Mouse (Mus musculus) myocyte (in vitro differentiated cells): ENCODE data around the gene Fbxo48. TPM values are rescaled to one million over a fixed set of nuclear protein-coding genes. Genes with fewer than 3 reads are reported as not detected.

Experiments
- H3K27me3 ChIP-seq: one replicate; pipeline ENCODE4 v1.6.1; 2011; ENCODE audit not compliant: control insufficient read depth, insufficient read depth, insufficient read length
- H3K36me3 ChIP-seq: one replicate; pipeline ENCODE4 v1.6.1; 2011; ENCODE audit not compliant: control insufficient read depth, insufficient read depth
- H3K4me2 ChIP-seq: one replicate; pipeline ENCODE4 v1.6.1; 2011; ENCODE audit warnings: low read depth, control low read depth
- H3K4me3 ChIP-seq: one replicate; pipeline ENCODE4 v1.5.1; 2011; ENCODE audit warnings: mild to moderate bottlenecking, control low read depth, moderate library complexity
- H3K79me2 ChIP-seq: one replicate; pipeline ENCODE4 v1.6.1; 2011; ENCODE audit not compliant: control insufficient read depth, insufficient read depth
- H3ac ChIP-seq: one replicate; pipeline ENCODE4 v1.6.1; 2011; ENCODE audit not compliant: control insufficient read depth, insufficient read length
- CEBPB ChIP-seq: IDR thresholded peaks from 2 replicates; pipeline ENCODE4 v1.6.1; 2011; ENCODE audit warnings: mild to moderate bottlenecking, moderate library complexity; ENCODE audit not compliant: poor library complexity, insufficient read depth, severe bottlenecking
- E2F4 ChIP-seq: IDR thresholded peaks from one replicate; pipeline ENCODE4 v1.6.1; 2011; ENCODE audit warnings: mild to moderate bottlenecking, control low read depth, moderate library complexity; ENCODE audit not compliant: insufficient read depth
- MAX ChIP-seq: IDR thresholded peaks from one replicate; pipeline ENCODE4 v1.6.1; 2011; ENCODE audit warnings: low read depth, mild to moderate bottlenecking, control low read depth
- MYOD1 ChIP-seq, 3 experiments: IDR thresholded peaks; one replicate each; pipeline ENCODE4 v1.6.1; 2011; ENCODE audit warnings: control low read depth in 2 of 3, low read depth in 2 of 3, mild to moderate bottlenecking in 2 of 3, moderate library complexity in 1 of 3; ENCODE audit not compliant: insufficient read length in 2 of 3, control insufficient read depth in 1 of 3
- MYOG ChIP-seq, 3 experiments: IDR thresholded peaks; one replicate each; pipeline ENCODE4 v1.6.1; 2011; ENCODE audit warnings: control low read depth in 2 of 3, low read depth in 2 of 3, mild to moderate bottlenecking in 2 of 3; ENCODE audit not compliant: insufficient read length in 2 of 3, control insufficient read depth in 1 of 3, insufficient read depth in 1 of 3
- POLR2A ChIP-seq: IDR thresholded peaks from one replicate; pipeline ENCODE4 v1.6.1; 2011; ENCODE audit warnings: low read depth, mild to moderate bottlenecking, control low read depth, moderate library complexity; ENCODE audit not compliant: insufficient read length
- POLR2AphosphoS2 ChIP-seq: IDR thresholded peaks from one replicate; pipeline ENCODE4 v1.6.1; 2011; ENCODE audit warnings: low read depth, control low read depth; ENCODE audit not compliant: insufficient read length
- REST ChIP-seq: IDR thresholded peaks from one replicate; pipeline ENCODE4 v1.6.1; 2011; ENCODE audit warnings: mild to moderate bottlenecking, control low read depth, moderate library complexity; ENCODE audit not compliant: insufficient read depth, insufficient read length
- SRF ChIP-seq: IDR thresholded peaks from one replicate; pipeline ENCODE4 v1.6.1; 2011; ENCODE audit warnings: low read depth; ENCODE audit not compliant: control insufficient read depth, insufficient read length
- TCF12 ChIP-seq: IDR thresholded peaks from one replicate; pipeline ENCODE4 v1.6.1; 2011; ENCODE audit warnings: mild to moderate bottlenecking, control low read depth; ENCODE audit not compliant: poor library complexity, insufficient read depth, severe bottlenecking
- TCF3 ChIP-seq: IDR thresholded peaks from one replicate; pipeline ENCODE4 v1.6.1; 2011; ENCODE audit warnings: low read depth, control low read depth; ENCODE audit not compliant: insufficient read length
- USF1 ChIP-seq: IDR thresholded peaks from one replicate; pipeline ENCODE4 v1.6.1; 2011; ENCODE audit warnings: low read depth, mild to moderate bottlenecking, control low read depth, moderate library complexity
- polyA plus RNA-seq: library from polyadenylated mRNA; unstranded; fragments of >200 nt; fragmentation: generic; extraction: Trizol; gene quantifications from one replicate; pipeline ENCODE4 v1.2.1, GENCODE M21; 2012; ENCODE audit warnings: missing spikeins

The Fbxo48 gene
- polyA plus RNA-seq, 1 experiment: 0.60 TPM

GRCm38 (mm10) chr11:16969650-16970049 lies 18.5 kb downstream of the Fbxo48 start:
- H3K79me2 ChIP-seq: no peaks in the 10 kb centered on the region

GRCm38 (mm10) chr11:16972027-16972426 lies 20.9 kb downstream of the Fbxo48 start:
- no peak overlapping the region for H3K4me3 ChIP-seq

More at GRCm38 (mm10) chr11:16969650-16970049, 18.5 kb downstream of the Fbxo48 start:
- TF ChIP-seq POLR2A: no peak
- TF ChIP-seq MYOD1 (IDR thresholded peaks at IDR 0.05; ENCODE audit: control insufficient read depth in 1 of 3, insufficient read length in 2 of 3, low read depth in 2 of 3): no peak
- no peak for TF ChIP-seq E2F4
- no peak for TF ChIP-seq SRF
- H3K4me3 ChIP-seq: no peak overlapping the region
- H3K36me3 ChIP-seq: no peaks in the 10 kb centered on the region
- no peak overlapping the region for H3K4me2 ChIP-seq
- no peak overlapping the region for H3ac ChIP-seq
- no peaks in the 10 kb centered on the region for H3K27me3 ChIP-seq

GRCm38 (mm10) chr11:16973086-16973485 lies 21.9 kb downstream of the Fbxo48 start:
- no peak for TF ChIP-seq SRF
- no peak for TF ChIP-seq USF1
- no peak for TF ChIP-seq MAX
- no peak for TF ChIP-seq TCF3
- TF ChIP-seq MYOD1 (IDR thresholded peaks at IDR 0.05; ENCODE audit: control insufficient read depth in 1 of 3, insufficient read length in 2 of 3, low read depth in 2 of 3): no peak
- TF ChIP-seq REST: no peak
- no peak for TF ChIP-seq POLR2AphosphoS2
- no peak for TF ChIP-seq TCF12
- no peak overlapping the region for H3ac ChIP-seq
- no peaks in the 10 kb centered on the region for H3K79me2 ChIP-seq
- H3K36me3 ChIP-seq: no peaks in the 10 kb centered on the region
- no peak overlapping the region for H3K4me3 ChIP-seq
- no peak overlapping the region for H3K4me2 ChIP-seq
- H3K27me3 ChIP-seq: no peaks in the 10 kb centered on the region

More at GRCm38 (mm10) chr11:16972027-16972426, 20.9 kb downstream of the Fbxo48 start:
- H3K36me3 ChIP-seq: no peaks in the 10 kb centered on the region
- no peaks in the 10 kb centered on the region for H3K27me3 ChIP-seq
- H3K79me2 ChIP-seq: no peaks in the 10 kb centered on the region
- H3ac ChIP-seq: no peak overlapping the region
- TF ChIP-seq REST (no peak), CEBPB (no peak), MAX (no peak), TCF3 (no peak), MYOG (IDR thresholded peaks at IDR 0.05; ENCODE audit: control insufficient read depth in 1 of 3, insufficient read depth in 1 of 3, insufficient read length in 2 of 3, low read depth in 2 of 3) (no peak), USF1 (no peak), SRF (no peak), POLR2AphosphoS2 (no peak)
- no peak overlapping the region for H3K4me2 ChIP-seq

- H3K27me3 ChIP-seq: no peaks in the 10 kb centered on the region
- no peak overlapping the region for H3K4me2 ChIP-seq
- H3K36me3 ChIP-seq: no peaks in the 10 kb centered on the region
- TF ChIP-seq USF1 (no peak), POLR2AphosphoS2 (no peak), REST (no peak), MAX (no peak), SRF (no peak), CEBPB (no peak), MYOG (IDR thresholded peaks at IDR 0.05; ENCODE audit: control insufficient read depth in 1 of 3, insufficient read depth in 1 of 3, insufficient read length in 2 of 3, low read depth in 2 of 3) (no peak), TCF3 (no peak), E2F4 (no peak), MYOD1 (IDR thresholded peaks at IDR 0.05; ENCODE audit: control insufficient read depth in 1 of 3, insufficient read length in 2 of 3, low read depth in 2 of 3) (no peak), TCF12 (no peak), POLR2A (no peak)
- no peaks in the 10 kb centered on the region for H3K79me2 ChIP-seq
- H3K4me3 ChIP-seq: no peak overlapping the region
- H3ac ChIP-seq: no peak overlapping the region
Observed at GRCm38 (mm10) chr11:16976937-16977336, 25.8 kb downstream of the Fbxo48 start.

- no peaks in the 10 kb centered on the region for H3K36me3 ChIP-seq
- no peaks in the 10 kb centered on the region for H3K27me3 ChIP-seq
- H3K79me2 ChIP-seq: no peaks in the 10 kb centered on the region
- no peak overlapping the region for H3K4me3 ChIP-seq
- no peak overlapping the region for H3ac ChIP-seq
- no peak for TF ChIP-seq E2F4
- TF ChIP-seq MYOD1 (IDR thresholded peaks at IDR 0.05; ENCODE audit: control insufficient read depth in 1 of 3, insufficient read length in 2 of 3, low read depth in 2 of 3): no peak
- TF ChIP-seq POLR2A: no peak
- no peak for TF ChIP-seq SRF
- no peak for TF ChIP-seq CEBPB
- TF ChIP-seq REST: no peak
- no peak for TF ChIP-seq MYOG (IDR thresholded peaks at IDR 0.05; ENCODE audit: control insufficient read depth in 1 of 3, insufficient read depth in 1 of 3, insufficient read length in 2 of 3, low read depth in 2 of 3)
- TF ChIP-seq POLR2AphosphoS2: no peak
- no peak for TF ChIP-seq TCF3
- no peak for TF ChIP-seq MAX
- TF ChIP-seq TCF12: no peak
- no peak for TF ChIP-seq USF1
- H3K4me2 ChIP-seq: no peak overlapping the region
Observed at GRCm38 (mm10) chr11:16977611-16978010, 26.4 kb downstream of the Fbxo48 start.
